Mouse (Mus musculus) intestine, postnatal 0 days (tissue): ENCODE data around the gene Creg1. TPM values are rescaled to one million over a fixed set of nuclear protein-coding genes. Genes with fewer than 3 reads are reported as not detected.
A peak's percentile ranks its signal among the peaks of the same experiment; 100 is the strongest.
"Not testable (repeated sequence)": the region's sequence is repeated elsewhere in the genome, so short reads cannot be mapped to it uniquely, and the experiment has no call there.

Experiments
- ATAC-seq: fragments of 200-750 bp; cut with Nextera tagmentation; 2 replicates; pipeline ENCODE4 v1.8.0; 2017; ENCODE audit warnings: mild to moderate bottlenecking, moderate TSS enrichment, moderate library complexity
- H3K27ac ChIP-seq: fragments of 300-500 bp; sonication (generic); 2 replicates; pipeline ENCODE4 v1.5.1; 2014; ENCODE audit warnings: mild to moderate bottlenecking, low read depth, low read length, moderate library complexity
- H3K27me3 ChIP-seq: fragments of 300-500 bp; sonication (generic); replicated peaks from 2 replicates; pipeline ENCODE4 v1.6.1; 2014; ENCODE audit warnings: low read length, mixed read lengths; ENCODE audit not compliant: control insufficient read depth, insufficient read depth
- H3K36me3 ChIP-seq: fragments of 300-500 bp; sonication (generic); 2 replicates; pipeline ENCODE4 v1.6.1; 2014; ENCODE audit warnings: mild to moderate bottlenecking, moderate library complexity; ENCODE audit not compliant: control insufficient read depth, insufficient read depth
- H3K4me1 ChIP-seq: fragments of 300-500 bp; sonication (generic); replicated peaks from 2 replicates; pipeline ENCODE4 v1.6.1; 2014; ENCODE audit warnings: antibody characterized with exemption, low read length, mixed read lengths; ENCODE audit not compliant: control insufficient read depth, insufficient read depth
- H3K4me2 ChIP-seq: fragments of 300-500 bp; sonication (generic); replicated peaks from 2 replicates; pipeline ENCODE4 v1.6.1; 2014; ENCODE audit warnings: low read depth, mild to moderate bottlenecking, moderate library complexity
- H3K4me3 ChIP-seq: fragments of 300-500 bp; sonication (generic); 2 replicates; pipeline ENCODE4 v1.5.1; 2014; ENCODE audit warnings: low read depth, low read length
- H3K9ac ChIP-seq: fragments of 300-500 bp; sonication (generic); 2 replicates; pipeline ENCODE4 v1.6.1; 2014; ENCODE audit warnings: mild to moderate bottlenecking, low read depth, low read length
- H3K9me3 ChIP-seq: fragments of 300-500 bp; sonication (generic); 2 replicates; pipeline ENCODE4 v1.6.1; 2016; ENCODE audit warnings: mixed run types; ENCODE audit not compliant: control insufficient read depth
- CTCF ChIP-seq: sonication (generic); IDR thresholded peaks from 2 replicates; pipeline ENCODE4 v1.5.1; 2016; ENCODE audit warnings: low read depth, mild to moderate bottlenecking, control low read depth, antibody characterized with exemption, moderate library complexity
- WGBS: fragments of 180-500 bp; shearing (Covaris S2); extraction: QIAGEN DNeasy Blood & Tissue Kit; methylation state at CpG from one replicate; pipeline ENCODE4 v1.1.7; 2014; 5-methylcytosine and 5-hydroxymethylcytosine counted together
- polyA plus RNA-seq: library from polyadenylated mRNA; unstranded; fragments of >200 nt; fragmentation: Nextera tagmentation; extraction: Ambion mirVana; gene quantifications from 2 replicates; pipeline ENCODE4 v1.2.1, GENCODE M21; 2015

Gene Creg1
- polyA plus RNA-seq, 1 experiment from 2014 or later = 195 TPM

GRCm38 (mm10) chr1:165748053-165748452 lies 15.5 kb upstream of the Creg1 start:
- WGBS = 30% methylated on average over 11 of the region's 11 CpGs
- Histone ChIP-seq H3K27ac (no peak overlapping the region), H3K9ac (no peak overlapping the region), H3K36me3 (no peaks in the 10 kb centered on the region), H3K27me3 (no peaks in the 10 kb centered on the region), H3K9me3 (no peaks in the 10 kb centered on the region), H3K4me2 (no peak overlapping the region), H3K4me1 (no peaks in the 10 kb centered on the region), H3K4me3 (no peak overlapping the region)
- ATAC-seq = no peak
- no peak for TF ChIP-seq CTCF

GRCm38 (mm10) chr1:165751142-165751541 lies 12.4 kb upstream of the Creg1 start:
- Histone ChIP-seq H3K36me3 (no peaks in the 10 kb centered on the region), H3K4me2 (no peak overlapping the region), H3K4me3 (no peak overlapping the region), H3K4me1 (no peaks in the 10 kb centered on the region), H3K27ac (no peak overlapping the region), H3K27me3 (no peaks in the 10 kb centered on the region), H3K9ac (no peak overlapping the region), H3K9me3 (no peaks in the 10 kb centered on the region)
- ATAC-seq = no peak
- TF ChIP-seq CTCF = no peak

GRCm38 (mm10) chr1:165751838-165752237 lies 11.7 kb upstream of the Creg1 start:
- no peaks in the 10 kb centered on the region for H3K27me3 ChIP-seq
- H3K9ac ChIP-seq = no peak overlapping the region
- no peaks in the 10 kb centered on the region for H3K9me3 ChIP-seq
- 71% methylated on average over 5 of the region's 5 CpGs for WGBS
- H3K4me1 ChIP-seq = no peaks in the 10 kb centered on the region
- TF ChIP-seq CTCF = no peak
- ATAC-seq = no peak
- no peaks in the 10 kb centered on the region for H3K36me3 ChIP-seq
- no peak overlapping the region for H3K4me2 ChIP-seq
- no peak overlapping the region for H3K4me3 ChIP-seq
- H3K27ac ChIP-seq = no peak overlapping the region

- Histone ChIP-seq H3K36me3 (no peaks in the 10 kb centered on the region), H3K9ac (no peak overlapping the region), H3K4me3 (no peak overlapping the region), H3K4me1 (no peaks in the 10 kb centered on the region), H3K27ac (no peak overlapping the region), H3K27me3 (no peaks in the 10 kb centered on the region), H3K4me2 (no peak overlapping the region), H3K9me3 (no peaks in the 10 kb centered on the region)
- no peak for TF ChIP-seq CTCF
- 81% methylated on average over 6 of the region's 6 CpGs for WGBS
- no peak for ATAC-seq
These were observed 9.3 kb upstream of the Creg1 start for GRCm38 (mm10) chr1:165754205-165754604.

GRCm38 (mm10) chr1:165755194-165755593 lies 8.4 kb upstream of the Creg1 start:
- ATAC-seq = no peak
- Histone ChIP-seq H3K4me2 (no peak overlapping the region), H3K36me3 (no peaks in the 10 kb centered on the region), H3K4me1 (no peaks in the 10 kb centered on the region), H3K27ac (no peak overlapping the region), H3K9me3 (no peaks in the 10 kb centered on the region), H3K27me3 (no peaks in the 10 kb centered on the region), H3K9ac (no peak overlapping the region), H3K4me3 (no peak overlapping the region)
- TF ChIP-seq CTCF = no peak
- WGBS = 25% methylated on average over 4 of the region's 4 CpGs

GRCm38 (mm10) chr1:165761522-165762305 lies 1.8 kb upstream of the Creg1 start:
- no peak overlapping the region for H3K4me2 ChIP-seq
- H3K9me3 ChIP-seq = no peaks in the 10 kb centered on the region
- no peaks in the 10 kb centered on the region for H3K27me3 ChIP-seq
- ATAC-seq = no peak
- H3K9ac ChIP-seq = no peak overlapping the region
- H3K4me3 ChIP-seq = no peak overlapping the region
- no peaks in the 10 kb centered on the region for H3K36me3 ChIP-seq
- H3K27ac ChIP-seq = no peak overlapping the region
- H3K4me1 ChIP-seq = no peaks in the 10 kb centered on the region
- WGBS = 86% methylated on average over 3 of the region's 3 CpGs
- peak; percentile 14; the same call in 1 of the 2 replicates for TF ChIP-seq CTCF

- not testable (repeated sequence) for H3K36me3 ChIP-seq
These were observed 1.0 kb upstream of the Creg1 start for GRCm38 (mm10) chr1:165762498-165762897.

More at GRCm38 (mm10) chr1:165762498-165762897, 1.0 kb upstream of the Creg1 start:
- WGBS = 65% methylated on average over 2 of the region's 2 CpGs
- not testable (repeated sequence) for ATAC-seq, H3K9ac ChIP-seq, H3K27ac ChIP-seq, H3K4me2 ChIP-seq, H3K4me1 ChIP-seq, H3K4me3 ChIP-seq, H3K9me3 ChIP-seq, H3K27me3 ChIP-seq
